Mouse (Mus musculus) myocyte (in vitro differentiated cells): ENCODE measurements around the gene Eno2. TPM values are rescaled to one million over a fixed set of nuclear protein-coding genes. Genes with fewer than 3 reads are reported as not detected.

Experiments used
- H3K27me3 ChIP-seq: one replicate; pipeline ENCODE4 v1.6.1; 2011; ENCODE audit not compliant: control insufficient read depth, insufficient read depth, insufficient read length
- H3K36me3 ChIP-seq: one replicate; pipeline ENCODE4 v1.6.1; 2011; ENCODE audit not compliant: control insufficient read depth, insufficient read depth
- H3K4me2 ChIP-seq: one replicate; pipeline ENCODE4 v1.6.1; 2011; ENCODE audit warnings: low read depth, control low read depth
- H3K4me3 ChIP-seq: one replicate; pipeline ENCODE4 v1.5.1; 2011; ENCODE audit warnings: mild to moderate bottlenecking, control low read depth, moderate library complexity
- H3K79me2 ChIP-seq: one replicate; pipeline ENCODE4 v1.6.1; 2011; ENCODE audit not compliant: control insufficient read depth, insufficient read depth
- H3ac ChIP-seq: one replicate; pipeline ENCODE4 v1.6.1; 2011; ENCODE audit not compliant: control insufficient read depth, insufficient read length
- CEBPB ChIP-seq: IDR thresholded peaks from 2 replicates; pipeline ENCODE4 v1.6.1; 2011; ENCODE audit warnings: mild to moderate bottlenecking, moderate library complexity; ENCODE audit not compliant: poor library complexity, insufficient read depth, severe bottlenecking
- E2F4 ChIP-seq: IDR thresholded peaks from one replicate; pipeline ENCODE4 v1.6.1; 2011; ENCODE audit warnings: mild to moderate bottlenecking, control low read depth, moderate library complexity; ENCODE audit not compliant: insufficient read depth
- MAX ChIP-seq: IDR thresholded peaks from one replicate; pipeline ENCODE4 v1.6.1; 2011; ENCODE audit warnings: low read depth, mild to moderate bottlenecking, control low read depth
- MYOD1 ChIP-seq, 3 experiments: IDR thresholded peaks; one replicate each; pipeline ENCODE4 v1.6.1; 2011; ENCODE audit warnings: control low read depth in 2 of 3, low read depth in 2 of 3, mild to moderate bottlenecking in 2 of 3, moderate library complexity in 1 of 3; ENCODE audit not compliant: insufficient read length in 2 of 3, control insufficient read depth in 1 of 3
- MYOG ChIP-seq, 3 experiments: IDR thresholded peaks; one replicate each; pipeline ENCODE4 v1.6.1; 2011; ENCODE audit warnings: control low read depth in 2 of 3, low read depth in 2 of 3, mild to moderate bottlenecking in 2 of 3; ENCODE audit not compliant: insufficient read length in 2 of 3, control insufficient read depth in 1 of 3, insufficient read depth in 1 of 3
- POLR2A ChIP-seq: IDR thresholded peaks from one replicate; pipeline ENCODE4 v1.6.1; 2011; ENCODE audit warnings: low read depth, mild to moderate bottlenecking, control low read depth, moderate library complexity; ENCODE audit not compliant: insufficient read length
- POLR2AphosphoS2 ChIP-seq: IDR thresholded peaks from one replicate; pipeline ENCODE4 v1.6.1; 2011; ENCODE audit warnings: low read depth, control low read depth; ENCODE audit not compliant: insufficient read length
- REST ChIP-seq: IDR thresholded peaks from one replicate; pipeline ENCODE4 v1.6.1; 2011; ENCODE audit warnings: mild to moderate bottlenecking, control low read depth, moderate library complexity; ENCODE audit not compliant: insufficient read depth, insufficient read length
- SRF ChIP-seq: IDR thresholded peaks from one replicate; pipeline ENCODE4 v1.6.1; 2011; ENCODE audit warnings: low read depth; ENCODE audit not compliant: control insufficient read depth, insufficient read length
- TCF12 ChIP-seq: IDR thresholded peaks from one replicate; pipeline ENCODE4 v1.6.1; 2011; ENCODE audit warnings: mild to moderate bottlenecking, control low read depth; ENCODE audit not compliant: poor library complexity, insufficient read depth, severe bottlenecking
- TCF3 ChIP-seq: IDR thresholded peaks from one replicate; pipeline ENCODE4 v1.6.1; 2011; ENCODE audit warnings: low read depth, control low read depth; ENCODE audit not compliant: insufficient read length
- USF1 ChIP-seq: IDR thresholded peaks from one replicate; pipeline ENCODE4 v1.6.1; 2011; ENCODE audit warnings: low read depth, mild to moderate bottlenecking, control low read depth, moderate library complexity
- polyA plus RNA-seq: library from polyadenylated mRNA; unstranded; fragments of >200 nt; fragmentation: generic; extraction: Trizol; gene quantifications from one replicate; pipeline ENCODE4 v1.2.1, GENCODE M21; 2012; ENCODE audit warnings: missing spikeins

The Eno2 gene
- polyA plus RNA-seq, 1 experiment: 19.5 TPM

GRCm38 (mm10) chr6:124809052-124809774, 39.7 kb upstream of the Eno2 start:
- Histone ChIP-seq H3K36me3 (peaks cover 6% of the 10 kb centered on the region), H3K4me3 (peak overlapping the region; percentile 81), H3K27me3 (no peaks in the 10 kb centered on the region), H3ac (peak overlapping the region; percentile 16), H3K4me2 (peak overlapping the region; percentile 92), H3K79me2 (peaks cover 29% of the 10 kb centered on the region)
- no peak for TF ChIP-seq CEBPB
- no peak for TF ChIP-seq TCF3
- TF ChIP-seq POLR2AphosphoS2: peak; percentile 85
- TF ChIP-seq POLR2A: peak; percentile 63
- TF ChIP-seq E2F4: no peak
- TF ChIP-seq SRF: no peak
- TF ChIP-seq MYOG (IDR thresholded peaks at IDR 0.05; ENCODE audit: control insufficient read depth in 1 of 3, insufficient read depth in 1 of 3, insufficient read length in 2 of 3, low read depth in 2 of 3): peak in 2 of 3 experiments; percentile 30 to 69
- no peak for TF ChIP-seq TCF12
- TF ChIP-seq REST: no peak
- peak in 2 of 3 experiments; percentile 21 to 46 for TF ChIP-seq MYOD1 (IDR thresholded peaks at IDR 0.05; ENCODE audit: control insufficient read depth in 1 of 3, insufficient read length in 2 of 3, low read depth in 2 of 3)
- TF ChIP-seq USF1: no peak
- no peak for TF ChIP-seq MAX

- Histone ChIP-seq H3K27me3 (no peaks in the 10 kb centered on the region), H3K4me2 (peak within 1 kb of the TSS; percentile 92), H3K36me3 (peaks cover 6% of the 10 kb centered on the region), H3K79me2 (peaks cover 25% of the 10 kb centered on the region), H3ac (peak within 1 kb of the TSS; percentile 16), H3K4me3 (peak within 1 kb of the TSS; percentile 81)
- TF ChIP-seq USF1 (no peak), MYOD1 (IDR thresholded peaks at IDR 0.05; ENCODE audit: control insufficient read depth in 1 of 3, insufficient read length in 2 of 3, low read depth in 2 of 3) (peak; percentile 12 to 59 (median 40)), E2F4 (no peak), MYOG (IDR thresholded peaks at IDR 0.05; ENCODE audit: control insufficient read depth in 1 of 3, insufficient read depth in 1 of 3, insufficient read length in 2 of 3, low read depth in 2 of 3) (peak in 1 of 3 experiments; percentile 70), MAX (no peak), POLR2AphosphoS2 (peak; percentile 72), POLR2A (peak; percentile 59), TCF12 (no peak), TCF3 (no peak)
Observed at GRCm38 (mm10) chr6:124808358-124809012, 39.0 kb upstream of the Eno2 start, which contains the start of gene Spsb2. Gene Spsb2, plus strand, starts transcription at chr6:124808661.

GRCm38 (mm10) chr6:124807986-124808357, 38.5 kb upstream of the Eno2 start:
- Histone ChIP-seq H3ac (peak overlapping the region; percentile 16), H3K4me2 (peak overlapping the region; percentile 92), H3K36me3 (peaks cover 6% of the 10 kb centered on the region), H3K27me3 (no peaks in the 10 kb centered on the region), H3K79me2 (peaks cover 20% of the 10 kb centered on the region), H3K4me3 (peak overlapping the region; percentile 81)
- TF ChIP-seq MYOG (IDR thresholded peaks at IDR 0.05; ENCODE audit: control insufficient read depth in 1 of 3, insufficient read depth in 1 of 3, insufficient read length in 2 of 3, low read depth in 2 of 3) (no peak), POLR2A (peak; percentile 6), CEBPB (no peak), TCF12 (no peak), E2F4 (no peak), TCF3 (no peak), SRF (no peak)

- Histone ChIP-seq H3K4me3 (no peak overlapping the region), H3K4me2 (peak overlapping the region; percentile 92), H3K27me3 (no peaks in the 10 kb centered on the region), H3ac (no peak overlapping the region), H3K36me3 (peaks cover 6% of the 10 kb centered on the region), H3K79me2 (peaks cover 14% of the 10 kb centered on the region)
- TF ChIP-seq MYOG (IDR thresholded peaks at IDR 0.05; ENCODE audit: control insufficient read depth in 1 of 3, insufficient read depth in 1 of 3, insufficient read length in 2 of 3, low read depth in 2 of 3) (no peak), REST (no peak), TCF12 (no peak), CEBPB (no peak; the same call in 1 of the 2 replicates), MYOD1 (IDR thresholded peaks at IDR 0.05; ENCODE audit: control insufficient read depth in 1 of 3, insufficient read length in 2 of 3, low read depth in 2 of 3) (no peak), POLR2A (no peak), E2F4 (no peak), USF1 (no peak), MAX (no peak), SRF (no peak), POLR2AphosphoS2 (no peak), TCF3 (no peak)
Observed at GRCm38 (mm10) chr6:124807366-124807765, 37.9 kb upstream of the Eno2 start.
